Mouse (Mus musculus) ES-E14 (cell line): ENCODE data around the gene Fkbp4.

Experiments
- CHD2 ChIP-seq: IDR thresholded peaks from 2 replicates; pipeline ENCODE4 v1.6.1; 2014; ENCODE audit warnings: mild to moderate bottlenecking, low read depth, low read length, inconsistent platforms
- MAFK ChIP-seq: IDR thresholded peaks from 2 replicates; pipeline ENCODE4 v1.6.1; 2014; ENCODE audit warnings: mild to moderate bottlenecking, low read depth, low read length, inconsistent platforms; ENCODE audit not compliant: insufficient read depth
- ZC3H11A ChIP-seq: IDR thresholded peaks from 2 replicates; pipeline ENCODE4 v1.6.1; 2012; ENCODE audit warnings: low read depth, mild to moderate bottlenecking, inconsistent platforms, low read length, borderline replicate concordance

DNA sequence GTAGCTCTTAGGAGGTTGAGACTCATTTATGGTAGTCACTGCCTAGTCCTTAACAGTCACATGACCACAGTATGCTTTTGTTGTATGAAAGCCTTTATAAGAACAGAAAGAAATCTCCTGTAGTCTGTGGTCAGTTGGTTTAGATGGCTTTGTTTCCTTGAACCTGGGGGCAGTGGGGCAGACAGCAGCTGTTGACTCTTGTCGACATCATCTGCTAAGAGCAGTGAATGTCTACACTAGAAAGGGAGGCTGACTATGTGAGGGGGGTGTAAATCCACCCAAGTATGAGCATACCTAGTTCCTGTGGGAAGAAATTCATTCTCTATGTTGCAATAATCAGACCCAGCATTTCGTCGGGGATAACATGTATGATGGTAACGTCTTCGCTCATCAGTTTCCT lies 8.6 kb upstream of the Fkbp4 start:
- TF ChIP-seq CHD2 (no peak), MAFK (no peak), ZC3H11A (no peak)
